Mouse (Mus musculus) stomach, embryonic 15.5 days (tissue): Measurements from ENCODE around the gene Polr2g. TPM values are rescaled to one million over a fixed set of nuclear protein-coding genes. Genes with fewer than 3 reads are reported as not detected.

Experiments
- ATAC-seq: fragments of 200-750 bp; cut with Nextera tagmentation; 2 replicates; pipeline ENCODE4 v1.8.0; 2017; ENCODE audit warnings: low read depth, moderate number of reproducible peaks, moderate TSS enrichment; ENCODE audit not compliant: insufficient read depth, low FRiP score
- H3K27ac ChIP-seq: fragments of 300-500 bp; sonication (generic); 2 replicates; pipeline ENCODE4 v1.5.1; 2015; ENCODE audit warnings: mild to moderate bottlenecking, inconsistent platforms
- H3K27me3 ChIP-seq: fragments of 300-500 bp; sonication (generic); replicated peaks from 2 replicates; pipeline ENCODE4 v1.6.1; 2015; ENCODE audit warnings: inconsistent platforms
- H3K36me3 ChIP-seq: fragments of 300-500 bp; sonication (generic); 2 replicates; pipeline ENCODE4 v1.6.1; 2015; ENCODE audit warnings: inconsistent platforms
- H3K4me1 ChIP-seq: fragments of 300-500 bp; sonication (generic); 2 replicates; pipeline ENCODE4 v1.6.1; 2015; ENCODE audit warnings: inconsistent platforms
- H3K4me2 ChIP-seq: fragments of 300-500 bp; sonication (generic); 2 replicates; pipeline ENCODE4 v1.6.1; 2015; ENCODE audit warnings: mild to moderate bottlenecking, inconsistent platforms
- H3K4me3 ChIP-seq: fragments of 300-500 bp; sonication (generic); replicated peaks from 2 replicates; pipeline ENCODE4 v1.5.1; 2015; ENCODE audit warnings: inconsistent platforms
- H3K9ac ChIP-seq: fragments of 300-500 bp; sonication (generic); 2 replicates; pipeline ENCODE4 v1.6.1; 2015; ENCODE audit warnings: inconsistent platforms
- H3K9me3 ChIP-seq: fragments of 300-500 bp; sonication (generic); 2 replicates; pipeline ENCODE4 v1.6.1; 2016; ENCODE audit warnings: inconsistent platforms
- WGBS: fragments of 180-500 bp; shearing (Covaris S2); methylation state at CpG from one replicate; pipeline ENCODE4 v1.1.7; 2015; 5-methylcytosine and 5-hydroxymethylcytosine counted together
- polyA plus RNA-seq: library from polyadenylated mRNA; unstranded; fragments of >200 nt; fragmentation: Nextera tagmentation; extraction: Ambion mirVana; gene quantifications from 2 replicates; pipeline ENCODE4 v1.2.1, GENCODE M21; 2015

The Polr2g gene
- polyA plus RNA-seq, 1 experiment from 2014 or later, result 136 TPM

- no peaks in the 10 kb centered on the region for H3K9me3 ChIP-seq
- H3K4me1 ChIP-seq, result peaks cover 15% of the 10 kb centered on the region
- H3K36me3 ChIP-seq, result peaks cover 17% of the 10 kb centered on the region
- peak within 1 kb of the TSS; percentile 100 for H3K27ac ChIP-seq
- H3K9ac ChIP-seq, result peak within 1 kb of the TSS; percentile 71
- H3K4me3 ChIP-seq, result peak within 1 kb of the TSS; percentile 67
- WGBS, result under 1% methylated on average over 68 of the region's 68 CpGs
- H3K27me3 ChIP-seq, result no peaks in the 10 kb centered on the region
- peak within 1 kb of the TSS; percentile 89 for H3K4me2 ChIP-seq
- peak; percentile 91 for ATAC-seq
These were observed 24.1 kb downstream of the Polr2g start, which contains the start of gene Tmem179b for GRCm38 (mm10) chr19:8774086-8774835. Tmem179b (minus strand) TSS chr19:8774467.

- Histone ChIP-seq H3K9ac (peak overlapping the region; percentile 71; the same call in 1 of the 2 replicates), H3K4me1 (peaks cover 15% of the 10 kb centered on the region), H3K27me3 (no peaks in the 10 kb centered on the region), H3K4me3 (peak overlapping the region; percentile 67), H3K4me2 (peak overlapping the region; percentile 89), H3K27ac (peak overlapping the region; percentile 100), H3K9me3 (no peaks in the 10 kb centered on the region), H3K36me3 (peaks cover 22% of the 10 kb centered on the region)
- 49% methylated on average over 6 of the region's 6 CpGs for WGBS
- no peak for ATAC-seq
These were observed 25.0 kb downstream of the Polr2g start for GRCm38 (mm10) chr19:8773409-8773808.

GRCm38 (mm10) chr19:8772996-8773395 lies 25.4 kb downstream of the Polr2g start:
- peak overlapping the region; percentile 89 for H3K4me2 ChIP-seq
- no peaks in the 10 kb centered on the region for H3K27me3 ChIP-seq
- peak overlapping the region; percentile 67 for H3K4me3 ChIP-seq
- H3K4me1 ChIP-seq, result peaks cover 15% of the 10 kb centered on the region
- 0 out of 2 replicates have a peak overlapping the region, but pooled peaks have one; percentile 100 for H3K27ac ChIP-seq
- no peak for ATAC-seq
- H3K36me3 ChIP-seq, result peaks cover 19% of the 10 kb centered on the region
- H3K9ac ChIP-seq, result peak overlapping the region; percentile 71; the same call in 1 of the 2 replicates
- 68% methylated on average over 5 of the region's 5 CpGs for WGBS
- H3K9me3 ChIP-seq, result no peaks in the 10 kb centered on the region

GRCm38 (mm10) chr19:8770567-8771270 lies 27.7 kb downstream of the Polr2g start, which contains the start of gene Tmem223:
Tmem223 (plus strand) TSS chr19:8770996.
- peaks cover 39% of the 10 kb centered on the region for H3K36me3 ChIP-seq
- peak within 1 kb of the TSS; percentile 58 for H3K27ac ChIP-seq
- H3K4me3 ChIP-seq, result peak within 1 kb of the TSS; percentile 56
- H3K9me3 ChIP-seq, result no peaks in the 10 kb centered on the region
- no peaks in the 10 kb centered on the region for H3K27me3 ChIP-seq
- peaks cover 15% of the 10 kb centered on the region for H3K4me1 ChIP-seq
- peak within 1 kb of the TSS; percentile 67 for H3K9ac ChIP-seq
- 21% methylated on average over 29 of the region's 29 CpGs for WGBS
- ATAC-seq, result 0 out of 2 replicates have a peak, but pooled peaks have one; percentile 13
- H3K4me2 ChIP-seq, result peak within 1 kb of the TSS; percentile 59

- H3K4me3 ChIP-seq, result no peak overlapping the region
- H3K36me3 ChIP-seq, result peaks cover 62% of the 10 kb centered on the region
These were observed 32.8 kb downstream of the Polr2g start for GRCm38 (mm10) chr19:8765562-8765961.

GRCm38 (mm10) chr19:8763276-8763675 lies 35.1 kb downstream of the Polr2g start:
- Histone ChIP-seq H3K4me3 (no peak overlapping the region), H3K9me3 (no peaks in the 10 kb centered on the region), H3K4me2 (no peak overlapping the region), H3K27me3 (no peaks in the 10 kb centered on the region), H3K4me1 (peaks cover 2% of the 10 kb centered on the region; the same call in 1 of the 2 replicates), H3K9ac (no peak overlapping the region), H3K27ac (no peak overlapping the region), H3K36me3 (peaks cover 54% of the 10 kb centered on the region)
- ATAC-seq, result no peak
- 90% methylated on average over 4 of the region's 4 CpGs for WGBS

More at GRCm38 (mm10) chr19:8765562-8765961, 32.8 kb downstream of the Polr2g start:
- Histone ChIP-seq H3K4me1 (no peaks in the 10 kb centered on the region), H3K27me3 (no peaks in the 10 kb centered on the region), H3K27ac (no peak overlapping the region), H3K4me2 (no peak overlapping the region), H3K9ac (no peak overlapping the region), H3K9me3 (no peaks in the 10 kb centered on the region)
- WGBS, result 94% methylated on average over 9 of the region's 9 CpGs
- no peak for ATAC-seq

- ATAC-seq, result no peak
- Histone ChIP-seq H3K4me2 (no peak overlapping the region), H3K4me3 (no peak overlapping the region), H3K27me3 (no peaks in the 10 kb centered on the region), H3K4me1 (peaks cover 6% of the 10 kb centered on the region; the same call in 1 of the 2 replicates), H3K27ac (no peak overlapping the region), H3K9me3 (no peaks in the 10 kb centered on the region), H3K9ac (no peak overlapping the region), H3K36me3 (peaks cover 31% of the 10 kb centered on the region)
- 98% methylated on average over 2 of the region's 2 CpGs for WGBS
These were observed 37.6 kb downstream of the Polr2g start for GRCm38 (mm10) chr19:8760757-8761156.

- H3K4me3 ChIP-seq, result no peak overlapping the region
These were observed 39.5 kb downstream of the Polr2g start for GRCm38 (mm10) chr19:8758899-8759298.

GRCm38 (mm10) chr19:8757471-8757998 lies 40.8 kb downstream of the Polr2g start:
- Histone ChIP-seq H3K9ac (peak overlapping the region; percentile 94), H3K4me1 (peaks cover 6% of the 10 kb centered on the region; the same call in 1 of the 2 replicates), H3K4me2 (peak overlapping the region; percentile 61), H3K36me3 (peaks cover 13% of the 10 kb centered on the region), H3K9me3 (no peaks in the 10 kb centered on the region), H3K27ac (peak overlapping the region; percentile 92), H3K27me3 (no peaks in the 10 kb centered on the region), H3K4me3 (peak overlapping the region; percentile 96)
- WGBS, result 3% methylated on average over 14 of the region's 14 CpGs
- ATAC-seq, result no peak

More at GRCm38 (mm10) chr19:8758899-8759298, 39.5 kb downstream of the Polr2g start:
- no peak overlapping the region for H3K9ac ChIP-seq
- no peak for ATAC-seq
- no peaks in the 10 kb centered on the region for H3K27me3 ChIP-seq
- H3K4me2 ChIP-seq, result 0 out of 2 replicates have a peak overlapping the region, but pooled peaks have one; percentile 61
- no peak overlapping the region for H3K27ac ChIP-seq
- H3K4me1 ChIP-seq, result peaks cover 6% of the 10 kb centered on the region; the same call in 1 of the 2 replicates
- WGBS, result 77% methylated on average over 2 of the region's 2 CpGs
- H3K9me3 ChIP-seq, result no peaks in the 10 kb centered on the region
- H3K36me3 ChIP-seq, result peaks cover 20% of the 10 kb centered on the region

GRCm38 (mm10) chr19:8756635-8757387 lies 41.6 kb downstream of the Polr2g start, which contains the start of gene Nxf1:
Nxf1 (plus strand) TSS chr19:8757073.
- peak within 1 kb of the TSS; percentile 61 for H3K4me2 ChIP-seq
- peak within 1 kb of the TSS; percentile 94 for H3K9ac ChIP-seq
- no peaks in the 10 kb centered on the region for H3K9me3 ChIP-seq
- under 1% methylated on average over 75 of the region's 75 CpGs for WGBS
- H3K4me3 ChIP-seq, result peak within 1 kb of the TSS; percentile 96
- H3K27ac ChIP-seq, result peak within 1 kb of the TSS; percentile 92
- ATAC-seq, result peak; percentile 96
- H3K4me1 ChIP-seq, result peaks cover 6% of the 10 kb centered on the region; the same call in 1 of the 2 replicates
- peaks cover 18% of the 10 kb centered on the region for H3K36me3 ChIP-seq
- H3K27me3 ChIP-seq, result no peaks in the 10 kb centered on the region

GRCm38 (mm10) chr19:8755652-8756051 lies 42.7 kb downstream of the Polr2g start:
- Histone ChIP-seq H3K4me3 (peak overlapping the region; percentile 96; the same call in 1 of the 2 replicates), H3K4me2 (peak overlapping the region; percentile 61; the same call in 1 of the 2 replicates), H3K9ac (no peak overlapping the region), H3K4me1 (peaks cover 6% of the 10 kb centered on the region; the same call in 1 of the 2 replicates), H3K27me3 (no peaks in the 10 kb centered on the region), H3K36me3 (peaks cover 28% of the 10 kb centered on the region), H3K9me3 (no peaks in the 10 kb centered on the region), H3K27ac (no peak overlapping the region)
- ATAC-seq, result no peak
- 59% methylated on average over 3 of the region's 3 CpGs for WGBS
